Mouse (Mus musculus) kidney, adult 9 months (tissue): ENCODE results near the gene Gmds.
A peak's percentile ranks its signal among the peaks of the same experiment; 100 is the strongest.

Experiments
- DNase-seq: peaks from one replicate; pipeline ENCODE4 v3.0.0; 2022

Gmds gene

GRCm38 (mm10) chr13:32020455-32021249 lies 317.9 kb downstream of the Gmds start:
- DNase-seq, result no peak

GRCm38 (mm10) chr13:32019256-32019620 lies 319.3 kb downstream of the Gmds start:
- no peak for DNase-seq

DNA sequence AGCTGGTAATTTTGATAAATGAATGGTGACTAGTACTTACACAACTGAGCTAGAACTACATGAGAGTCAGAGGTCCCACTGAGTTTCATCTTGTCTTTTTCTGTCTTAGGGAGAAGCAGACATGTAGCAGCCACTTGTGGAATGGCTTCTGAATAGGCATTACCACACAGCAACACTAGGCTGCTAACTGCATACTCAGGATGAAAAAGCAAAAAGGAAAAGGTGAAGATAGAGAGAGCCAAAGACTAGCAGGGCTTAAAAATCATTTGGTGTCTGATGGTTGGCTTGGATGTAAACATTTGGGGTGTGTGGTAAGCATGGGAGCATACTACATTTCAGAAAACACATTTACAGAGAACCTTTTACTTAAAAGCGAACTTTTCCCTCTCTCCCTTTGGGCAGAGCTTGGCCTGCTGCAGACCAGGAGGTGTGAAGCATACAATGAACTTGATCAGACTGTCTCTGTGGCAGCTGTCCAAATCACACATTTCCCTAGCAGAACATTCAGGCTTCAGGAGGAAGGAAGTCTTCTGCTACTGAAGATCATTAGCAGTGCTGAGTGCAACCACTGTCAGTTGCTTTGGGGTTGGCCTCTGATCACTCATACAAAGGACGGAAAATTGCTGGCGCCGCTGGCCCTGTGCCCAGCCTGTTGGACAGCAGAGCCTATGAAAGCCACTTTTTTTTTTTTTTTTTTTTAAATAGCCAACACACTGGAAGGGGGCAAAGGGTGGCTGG lies 319.9 kb downstream of the Gmds start:
- peak; percentile 94 for DNase-seq

- DNase-seq, result no peak
Measured at GRCm38 (mm10) chr13:32008802-32009201, 329.7 kb downstream of the Gmds start.

DNA sequence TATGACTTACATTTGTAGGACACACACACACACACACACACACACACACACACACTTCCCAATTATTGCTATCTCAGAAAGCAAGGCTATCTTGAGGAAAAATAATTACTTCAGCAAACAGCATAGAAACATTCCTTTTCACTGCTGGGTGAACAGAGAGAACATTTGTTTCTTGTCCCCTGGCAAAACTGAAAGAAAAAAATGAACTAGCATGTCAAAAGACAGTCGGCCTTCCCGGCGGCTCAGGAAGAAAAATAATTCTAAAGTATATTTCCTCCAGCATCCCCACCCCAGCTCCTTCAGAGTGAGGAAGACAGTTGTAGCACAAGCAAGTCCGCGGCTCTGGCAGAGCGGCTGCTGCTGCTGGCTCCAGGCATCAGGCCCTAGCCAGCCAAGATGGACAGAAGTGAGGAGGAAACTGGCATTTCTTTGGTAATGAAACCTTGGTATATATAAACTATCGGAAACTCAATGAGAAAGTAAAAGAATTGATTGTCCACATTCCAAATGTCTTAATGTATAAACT lies 330.4 kb downstream of the Gmds start:
- DNase-seq, result no peak

DNA sequence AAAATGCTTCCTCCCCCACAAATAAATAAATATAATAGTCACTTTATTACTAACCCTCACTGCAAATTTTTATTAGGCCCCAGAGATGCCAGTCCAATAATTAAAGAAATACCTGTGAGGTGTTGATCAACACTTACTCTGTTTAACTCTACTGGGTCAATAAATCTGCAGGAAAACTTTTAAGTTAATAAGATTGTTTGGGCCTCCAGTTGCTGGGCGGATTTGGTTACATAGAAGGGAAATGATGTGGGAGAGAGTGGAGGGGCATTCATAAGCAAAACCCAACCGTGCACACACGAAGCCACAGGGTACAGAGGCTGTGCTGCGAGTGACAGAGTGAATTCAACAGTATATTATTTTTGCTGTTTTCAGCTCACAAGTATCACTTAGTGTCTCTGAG lies 345.1 kb downstream of the Gmds start:
- no peak for DNase-seq

- DNase-seq, result no peak
Measured at GRCm38 (mm10) chr13:31992409-31993201, 345.9 kb downstream of the Gmds start.

GRCm38 (mm10) chr13:31981198-31981597 lies 357.3 kb downstream of the Gmds start:
- no peak for DNase-seq

- DNase-seq, result no peak
Measured at GRCm38 (mm10) chr13:31978126-31978525, 360.4 kb downstream of the Gmds start.

GRCm38 (mm10) chr13:31974751-31975479 lies 363.6 kb downstream of the Gmds start:
- no peak for DNase-seq

- DNase-seq, result no peak
Measured at GRCm38 (mm10) chr13:31971040-31971501, 367.5 kb downstream of the Gmds start.

- DNase-seq, result no peak
Measured at GRCm38 (mm10) chr13:31968272-31968671, 370.3 kb downstream of the Gmds start.

DNA sequence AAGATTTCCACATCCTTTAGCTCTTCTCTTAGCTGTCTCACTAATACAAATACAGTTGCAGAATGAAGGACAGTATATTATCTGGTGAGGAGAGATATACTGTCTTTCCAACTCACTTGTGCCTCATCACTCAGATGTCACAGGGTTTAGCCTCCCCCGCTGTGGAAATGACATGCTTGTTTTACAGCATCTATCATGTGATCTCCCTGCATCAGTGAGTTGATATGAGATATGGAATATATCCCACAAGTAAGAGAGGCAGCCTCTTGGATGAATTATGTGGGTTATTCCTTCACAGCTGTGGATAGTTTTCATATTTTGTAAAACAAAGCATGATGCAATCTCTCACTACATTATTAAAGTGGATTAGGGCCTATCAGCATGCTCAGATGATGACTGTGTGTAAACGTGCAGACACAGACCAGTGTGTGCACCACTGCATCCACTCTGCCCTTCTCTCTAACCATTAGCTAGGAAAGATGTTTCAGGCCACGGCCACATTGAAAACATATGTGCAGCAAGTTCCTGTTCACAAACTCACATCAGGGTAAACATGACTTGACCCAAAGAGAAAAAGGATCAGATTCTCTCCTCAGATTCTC lies 371.5 kb downstream of the Gmds start:
- no peak for DNase-seq

DNA sequence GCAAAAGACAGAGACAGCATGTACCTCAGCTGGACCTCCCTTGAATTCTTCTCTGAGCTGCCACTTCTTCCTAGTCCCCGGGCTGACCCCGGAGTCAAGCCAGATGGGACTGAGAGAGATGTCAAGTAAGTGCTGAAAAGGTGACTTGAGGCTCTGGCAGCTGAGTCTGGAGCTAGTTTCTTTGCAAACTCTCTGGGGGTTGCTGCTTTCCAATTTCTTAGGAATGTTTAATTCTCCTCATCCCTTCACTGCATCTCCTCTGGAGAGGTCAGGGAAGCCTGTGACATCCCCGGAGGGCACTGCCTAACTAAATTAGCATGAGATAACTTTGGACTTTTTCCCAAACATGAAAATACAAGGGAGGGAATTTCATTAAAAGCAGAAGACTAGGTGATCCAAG lies 378.0 kb downstream of the Gmds start:
- DNase-seq, result no peak

- no peak for DNase-seq
Measured at GRCm38 (mm10) chr13:31958346-31959335, 379.9 kb downstream of the Gmds start.

DNA sequence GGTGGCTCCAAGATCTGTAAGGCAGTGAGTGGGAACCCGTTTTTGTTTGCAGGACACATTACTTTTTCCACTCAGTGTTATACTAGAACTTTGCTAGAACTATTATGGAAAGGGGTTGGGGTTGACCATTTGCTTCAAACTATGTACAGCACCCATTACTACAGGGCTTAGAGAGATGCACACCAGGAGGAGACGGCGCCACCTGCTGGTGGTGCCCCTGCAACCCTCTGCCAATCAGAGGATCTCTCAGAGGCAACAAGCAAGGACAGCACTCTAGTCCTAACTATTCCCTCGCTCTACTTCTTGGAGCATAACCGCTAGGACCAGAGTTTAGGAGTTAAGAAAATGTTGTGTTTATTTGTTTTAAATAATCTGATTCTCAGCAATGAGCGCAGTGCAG lies 382.0 kb downstream of the Gmds start:
- DNase-seq, result peak; percentile 82

- DNase-seq, result no peak
Measured at GRCm38 (mm10) chr13:31956112-31956511, 382.4 kb downstream of the Gmds start.

DNA sequence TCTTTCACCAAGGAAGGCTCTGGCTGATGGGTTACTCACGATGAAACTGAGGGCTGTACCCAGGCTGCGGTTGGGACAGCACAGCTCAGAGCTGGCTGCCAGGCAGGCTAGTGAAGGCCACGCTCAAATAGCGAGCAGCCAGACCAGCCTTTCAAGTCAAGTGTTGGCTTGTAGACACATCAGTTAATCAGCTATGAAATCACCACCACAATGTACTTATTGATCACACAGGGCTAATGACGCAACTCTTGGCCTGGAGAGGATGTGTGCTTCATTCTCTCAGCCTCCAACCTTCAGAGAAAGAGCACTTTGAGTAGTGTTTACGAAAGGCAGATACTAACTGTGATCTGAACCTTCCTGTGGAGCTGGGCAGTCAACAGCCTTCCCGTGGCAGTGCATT lies 383.4 kb downstream of the Gmds start:
- no peak for DNase-seq

DNA sequence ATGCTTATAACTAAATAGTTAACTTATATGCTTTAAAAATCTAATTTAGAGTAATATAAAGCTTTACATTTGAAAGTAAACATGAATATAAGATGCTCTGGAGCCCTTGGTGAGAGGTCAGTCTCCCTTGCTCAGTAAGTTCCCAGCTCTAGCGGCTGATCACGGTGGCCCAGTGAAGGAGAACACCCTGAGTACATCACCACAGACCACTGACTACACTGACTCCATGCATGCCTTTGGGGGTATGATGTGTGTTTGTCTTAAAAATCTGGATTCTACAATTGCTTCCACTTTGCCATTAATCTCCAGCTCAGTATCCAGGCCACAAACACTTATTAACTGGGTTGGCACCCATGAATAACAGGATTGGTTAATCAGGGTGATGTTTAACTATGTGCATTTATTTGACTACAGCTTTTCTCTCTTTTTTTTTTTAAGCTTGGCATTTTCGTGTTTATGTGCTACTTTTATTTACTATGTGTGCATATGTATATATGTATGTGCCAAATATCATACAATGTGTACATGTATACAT lies 393.8 kb downstream of the Gmds start:
- DNase-seq, result peak; percentile 54

- no peak for DNase-seq
Measured at GRCm38 (mm10) chr13:31943482-31944275, 394.9 kb downstream of the Gmds start.
